Mouse (Mus musculus) macrophage (primary cell): ENCODE results near the gene Higd2a. TPM values are rescaled to one million over a fixed set of nuclear protein-coding genes. Genes with fewer than 3 reads are reported as not detected.

Experiments
- H3K27ac ChIP-seq: fragments of 350-480 bp; formaldehyde crosslinking; 2 replicates; pipeline ENCODE4 v1.9.0; 2021
- H3K36me3 ChIP-seq: fragments of 350-480 bp; formaldehyde crosslinking; 2 replicates; pipeline ENCODE4 v1.9.0; 2021; ENCODE audit errors: inconsistent target
- H3K4me3 ChIP-seq: fragments of 350-480 bp; formaldehyde crosslinking; 2 replicates; pipeline ENCODE4 v1.9.0; 2021; ENCODE audit errors: inconsistent target
- H3K79me2 ChIP-seq: fragments of 350-480 bp; formaldehyde crosslinking; 2 replicates; pipeline ENCODE4 v1.9.0; 2021; ENCODE audit errors: inconsistent target
- WGBS: methylation state at CpG from one replicate; pipeline ENCODE4 v1.1.7; 2026; ENCODE audit warnings: inconsistent platforms; ENCODE audit not compliant: missing documents; 5-methylcytosine and 5-hydroxymethylcytosine counted together
- polyA plus RNA-seq: library from polyadenylated mRNA; stranded (reverse); fragments of 250-400 nt; gene quantifications from 3 replicates; pipeline ENCODE4 v1.2.4, GENCODE M21; 2018; ENCODE audit warnings: inconsistent platforms

Higd2a gene
- polyA plus RNA-seq, 1 experiment from 2014 or later = 97.0 TPM

DNA sequence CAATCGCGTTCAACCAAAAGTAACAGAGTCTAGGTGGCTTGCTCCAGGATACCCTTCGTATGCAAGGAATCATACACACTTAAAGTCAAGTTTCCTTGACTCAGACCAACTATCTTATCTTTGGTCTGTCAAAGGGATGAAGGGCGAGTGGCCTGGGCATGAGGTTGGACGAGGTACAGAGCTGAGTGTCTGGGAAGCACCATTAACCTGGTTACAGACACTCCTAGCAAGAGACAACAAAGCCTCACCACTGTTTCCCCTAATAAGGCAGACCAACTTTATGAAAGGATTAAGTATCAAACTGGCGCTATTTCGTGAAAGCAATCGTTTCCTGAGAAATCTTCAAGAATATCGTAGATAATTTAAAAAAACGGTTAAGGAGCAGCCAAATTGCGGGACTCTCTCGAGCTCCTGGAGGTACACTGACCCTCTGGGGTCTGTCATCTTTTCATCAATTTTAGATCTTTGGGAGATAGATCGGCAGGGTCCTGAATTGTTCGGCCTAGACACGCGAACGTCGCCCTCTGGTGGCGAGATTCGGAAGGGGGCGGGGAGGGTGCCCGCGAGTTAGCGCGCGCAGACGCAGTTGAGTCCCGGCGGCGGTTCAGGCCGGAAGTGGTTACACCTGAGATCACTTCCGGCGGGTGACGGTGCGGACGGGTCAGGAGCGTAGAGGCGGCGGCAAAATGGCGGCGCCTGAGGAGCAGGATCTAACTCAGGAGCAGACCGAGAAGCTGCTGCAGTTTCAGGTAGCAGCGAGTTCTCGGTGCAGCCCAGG, 31.3 kb downstream of the Higd2a start, which contains the start of gene Faf2:
Gene Faf2 (plus strand): TSS at position 630 of the 778 bp plus-strand sequence.
- 15% methylated on average over 39 of the region's 44 CpGs for WGBS
- H3K4me3 ChIP-seq = peak within 1 kb of the TSS; percentile 90
- H3K79me2 ChIP-seq = peaks cover 47% of the 10 kb centered on the region
- peak within 1 kb of the TSS; percentile 74 for H3K27ac ChIP-seq
- no peaks in the 10 kb centered on the region for H3K36me3 ChIP-seq

- peak overlapping the region; percentile 74 for H3K27ac ChIP-seq
- H3K4me3 ChIP-seq = peak overlapping the region; percentile 90
- H3K79me2 ChIP-seq = peaks cover 54% of the 10 kb centered on the region
- no peaks in the 10 kb centered on the region for H3K36me3 ChIP-seq
- under 1% methylated on average over 26 of the region's 27 CpGs for WGBS
Observed at GRCm38 (mm10) chr13:54621960-54622521, 32.0 kb downstream of the Higd2a start.

GRCm38 (mm10) chr13:54629128-54629527, 39.1 kb downstream of the Higd2a start:
- Histone ChIP-seq H3K36me3 (no peaks in the 10 kb centered on the region), H3K4me3 (no peak overlapping the region), H3K27ac (no peak overlapping the region), H3K79me2 (peaks cover 97% of the 10 kb centered on the region)
- WGBS = 72% methylated on average over 4 of the region's 4 CpGs

- H3K27ac ChIP-seq = no peak overlapping the region
Observed at GRCm38 (mm10) chr13:54632731-54633277, 42.8 kb downstream of the Higd2a start.

DNA sequence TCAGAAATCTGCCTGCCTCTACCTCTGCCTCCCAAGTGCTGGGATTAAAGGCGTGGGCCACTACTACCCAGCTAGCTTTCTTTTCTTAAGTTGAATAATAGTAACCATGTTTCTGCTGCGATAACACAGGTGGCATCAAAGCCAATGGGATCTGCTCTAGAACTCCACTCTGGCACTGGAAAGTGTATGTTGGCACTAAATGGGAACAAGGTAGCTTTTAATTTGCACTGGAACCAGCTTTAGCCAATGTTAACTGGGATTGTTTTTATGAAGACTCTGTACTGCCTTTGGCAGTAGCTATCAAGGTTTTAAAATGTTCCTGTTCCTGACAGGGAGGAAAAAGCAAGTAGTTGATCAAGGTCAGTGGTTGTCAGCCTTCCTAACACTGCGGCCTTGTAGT, 45.0 kb downstream of the Higd2a start:
- H3K27ac ChIP-seq = no peak overlapping the region
- H3K79me2 ChIP-seq = peaks cover 66% of the 10 kb centered on the region; the same call in 1 of the 2 replicates
- 94% methylated on average over 3 of the region's 3 CpGs for WGBS
- H3K4me3 ChIP-seq = no peak overlapping the region
- H3K36me3 ChIP-seq = peaks cover 13% of the 10 kb centered on the region

More at GRCm38 (mm10) chr13:54632731-54633277, 42.8 kb downstream of the Higd2a start:
- Histone ChIP-seq H3K79me2 (peaks cover 88% of the 10 kb centered on the region), H3K36me3 (no peaks in the 10 kb centered on the region; the same call in 1 of the 2 replicates), H3K4me3 (no peak overlapping the region)
- 93% methylated on average over 3 of the region's 3 CpGs for WGBS

Other genes with a start within 250 kb of the Higd2a start
- gene Cplx2, start 218.9 kb upstream of the Higd2a start, polyA plus RNA-seq = not detected in 3 replicates
- 12.0 to 20.4 TPM (median 17.5 TPM) in 3 replicates for gene Thoc3, start 121.4 kb upstream of the Higd2a start, polyA plus RNA-seq
- gene Simc1, start 86.4 kb upstream of the Higd2a start, polyA plus RNA-seq = 2.8 to 7.0 TPM (median 4.7 TPM) in 3 replicates
- 57.4 to 59.9 TPM (median 57.6 TPM) in 3 replicates for gene 4833439L19Rik, start 24.8 kb upstream of the Higd2a start, polyA plus RNA-seq
- gene Arl10, start 15.2 kb upstream of the Higd2a start, polyA plus RNA-seq = 9.2 to 23.9 TPM (median 19.0 TPM) in 3 replicates
- gene Nop16, start 117 bp upstream of the Higd2a start, polyA plus RNA-seq = 17.0 to 43.5 TPM (median 34.3 TPM) in 3 replicates
- gene Cltb, start 21.1 kb downstream of the Higd2a start, polyA plus RNA-seq = 24.7 to 63.7 TPM (median 59.0 TPM) in 3 replicates
- 29.7 to 65.4 TPM (median 34.7 TPM) in 3 replicates for gene Faf2, start 31.6 kb downstream of the Higd2a start, polyA plus RNA-seq
- 62.2 to 71.1 TPM (median 68.0 TPM) in 3 replicates for gene Rnf44, start 103.7 kb downstream of the Higd2a start, polyA plus RNA-seq
- not detected in 3 replicates for gene Cdhr2, start 111.3 kb downstream of the Higd2a start, polyA plus RNA-seq
- gene Gprin1, start 159.7 kb downstream of the Higd2a start, polyA plus RNA-seq = not detected in 3 replicates
- not detected in 3 replicates for gene Sncb, start 176.4 kb downstream of the Higd2a start, polyA plus RNA-seq
- not detected in 3 replicates for gene Eif4e1b, start 193.8 kb downstream of the Higd2a start, polyA plus RNA-seq
- 17.2 to 33.2 TPM (median 27.1 TPM) in 3 replicates for gene Tspan17, start 199.2 kb downstream of the Higd2a start, polyA plus RNA-seq